Mouse (Mus musculus) kidney, embryonic 16.5 days (tissue): Measurements from ENCODE around the gene Thoc3. TPM values are rescaled to one million over a fixed set of nuclear protein-coding genes. Genes with fewer than 3 reads are reported as not detected.
A peak's percentile ranks its signal among the peaks of the same experiment; 100 is the strongest.

ENCODE experiments used
- ATAC-seq: fragments of 200-750 bp; cut with Nextera tagmentation; 2 replicates; pipeline ENCODE4 v1.8.0; 2017; ENCODE audit warnings: moderate TSS enrichment; ENCODE audit not compliant: low FRiP score, low TSS enrichment
- H3K27ac ChIP-seq: fragments of 300-500 bp; sonication (generic); 2 replicates; pipeline ENCODE4 v1.5.1; 2014; ENCODE audit warnings: low read length
- H3K27me3 ChIP-seq: fragments of 300-500 bp; sonication (generic); 2 replicates; pipeline ENCODE4 v1.6.1; 2014; ENCODE audit warnings: low read length, control low read depth, mixed read lengths; ENCODE audit not compliant: insufficient read depth
- H3K36me3 ChIP-seq: fragments of 300-500 bp; sonication (generic); 2 replicates; pipeline ENCODE4 v1.6.1; 2014; ENCODE audit warnings: low read length, control low read depth, mixed read lengths; ENCODE audit not compliant: insufficient read depth
- H3K4me1 ChIP-seq: fragments of 300-500 bp; sonication (generic); 2 replicates; pipeline ENCODE4 v1.6.1; 2014; ENCODE audit warnings: low read length, control low read depth, mixed read lengths; ENCODE audit not compliant: insufficient read depth
- H3K4me2 ChIP-seq: fragments of 300-500 bp; sonication (generic); replicated peaks from 2 replicates; pipeline ENCODE4 v1.6.1; 2014; ENCODE audit warnings: low read depth, low read length
- H3K4me3 ChIP-seq: fragments of 300-500 bp; sonication (generic); 2 replicates; pipeline ENCODE4 v1.5.1; 2014; ENCODE audit warnings: mild to moderate bottlenecking, low read length
- H3K9ac ChIP-seq: fragments of 300-500 bp; sonication (generic); replicated peaks from 2 replicates; pipeline ENCODE4 v1.6.1; 2014; ENCODE audit warnings: low read length
- H3K9me3 ChIP-seq: fragments of 300-500 bp; sonication (generic); 2 replicates; pipeline ENCODE4 v1.6.1; 2016; ENCODE audit warnings: low read length, control low read depth
- WGBS: fragments of 180-500 bp; shearing (Covaris S2); extraction: QIAGEN DNeasy Blood & Tissue Kit; methylation state at CpG from one replicate; pipeline ENCODE4 v1.1.7; 2014; 5-methylcytosine and 5-hydroxymethylcytosine counted together
- polyA plus RNA-seq: library from polyadenylated mRNA; unstranded; fragments of >200 nt; fragmentation: Nextera tagmentation; extraction: Ambion mirVana; gene quantifications from 2 replicates; pipeline ENCODE4 v1.2.1, GENCODE M21; 2015

Gene Thoc3
- polyA plus RNA-seq, 1 experiment from 2014 or later = 118 TPM

DNA sequence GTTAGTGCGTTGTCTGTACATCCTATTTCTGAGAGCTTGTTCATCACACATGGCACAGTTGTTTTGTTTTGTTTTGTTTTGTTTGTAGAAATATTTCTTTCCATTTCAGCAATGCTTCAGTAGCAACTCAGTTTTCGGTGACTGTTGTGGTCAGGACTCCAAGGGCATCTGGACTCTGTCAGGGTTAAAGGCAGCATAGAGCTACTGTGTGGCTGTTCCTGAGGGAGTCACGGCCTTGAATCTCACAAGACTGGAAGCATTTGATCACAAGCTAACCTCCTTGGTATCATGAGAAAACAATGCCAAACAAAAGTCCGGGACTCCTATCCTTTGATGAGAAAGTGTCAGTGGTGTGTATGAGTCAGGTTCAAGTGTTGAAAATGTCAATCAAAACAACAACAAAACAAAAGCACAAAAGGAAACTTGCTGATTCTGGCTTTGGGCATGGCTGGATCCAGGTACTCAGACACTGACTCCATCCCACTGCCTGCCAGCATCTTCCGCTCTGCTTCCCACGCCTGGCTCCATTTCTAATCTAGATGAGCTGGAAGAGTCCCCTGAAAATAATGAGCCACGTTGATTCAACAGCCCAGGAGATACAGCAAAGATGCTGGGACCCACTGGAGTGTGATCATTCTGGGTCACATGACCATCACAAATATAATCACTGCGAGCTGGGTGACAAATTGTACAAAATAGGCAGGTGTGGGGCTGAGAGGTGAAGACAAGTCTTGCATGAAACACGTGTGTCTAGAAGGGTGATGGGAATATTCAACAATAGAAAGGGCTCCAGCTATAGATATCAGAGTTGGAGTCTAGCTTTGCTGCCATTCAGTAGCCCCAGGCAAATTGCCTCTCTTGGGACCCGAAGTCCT is 41.6 kb downstream of the Thoc3 start:
- Histone ChIP-seq H3K4me2 (no peak overlapping the region), H3K27ac (no peak overlapping the region), H3K9me3 (peaks cover 7% of the 10 kb centered on the region; the same call in 1 of the 2 replicates), H3K36me3 (no peaks in the 10 kb centered on the region), H3K4me3 (no peak overlapping the region), H3K4me1 (peaks cover 2% of the 10 kb centered on the region; the same call in 1 of the 2 replicates), H3K9ac (no peak overlapping the region), H3K27me3 (no peaks in the 10 kb centered on the region)
- no peak for ATAC-seq
- 68% methylated on average over 10 of the region's 10 CpGs for WGBS

DNA sequence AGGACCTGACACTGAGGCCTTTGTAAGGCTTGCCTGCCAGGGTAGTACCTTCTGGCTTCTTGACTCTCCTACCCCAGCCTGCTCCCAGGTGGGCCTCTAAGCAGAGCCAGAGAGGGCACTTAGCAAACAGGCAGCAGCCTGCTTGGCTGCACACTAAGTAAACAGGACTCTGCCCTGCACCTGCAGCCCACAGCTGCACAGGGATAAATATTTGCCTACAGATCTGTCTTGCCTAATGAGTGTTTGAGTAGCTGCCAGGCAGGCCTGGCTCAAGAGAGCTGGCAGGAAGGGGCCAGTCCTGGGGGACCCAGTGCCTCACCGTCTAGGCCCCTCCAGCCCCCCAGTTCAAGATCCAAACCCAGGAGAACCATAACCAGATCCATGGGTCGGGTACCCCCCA is 43.4 kb downstream of the Thoc3 start:
- Histone ChIP-seq H3K9ac (no peak overlapping the region), H3K4me1 (peaks cover 2% of the 10 kb centered on the region; the same call in 1 of the 2 replicates), H3K4me2 (no peak overlapping the region)

DNA sequence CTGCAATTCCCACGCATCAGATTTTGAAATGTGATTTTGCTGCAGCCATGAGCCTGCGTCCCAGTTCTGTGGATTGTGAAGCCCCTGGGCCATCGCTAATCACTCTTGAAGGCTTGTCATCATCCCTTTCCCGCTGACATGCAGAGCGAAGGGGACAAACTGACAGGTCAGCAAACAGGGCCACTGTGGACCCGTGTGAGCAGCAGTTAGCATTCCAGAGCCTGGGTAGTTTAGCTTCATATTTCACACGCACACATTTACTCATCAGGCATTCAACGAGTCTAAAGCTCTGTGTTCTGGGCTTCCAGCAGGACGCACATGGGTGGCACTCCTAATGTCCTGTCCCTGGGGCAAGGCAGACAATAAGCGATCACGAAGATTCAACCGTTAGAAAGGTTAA is 48.4 kb downstream of the Thoc3 start:
- no peak overlapping the region for H3K4me3 ChIP-seq
- H3K27me3 ChIP-seq = no peaks in the 10 kb centered on the region
- no peaks in the 10 kb centered on the region for H3K36me3 ChIP-seq
- peaks cover 7% of the 10 kb centered on the region; the same call in 1 of the 2 replicates for H3K9me3 ChIP-seq
- 73% methylated on average over 12 of the region's 12 CpGs for WGBS
- ATAC-seq = no peak
- H3K4me2 ChIP-seq = no peak overlapping the region
- H3K4me1 ChIP-seq = 0 out of 2 replicates have a peak, but pooled peaks cover 2% of the 10 kb centered on the region
- H3K9ac ChIP-seq = no peak overlapping the region
- no peak overlapping the region for H3K27ac ChIP-seq

More for the DNA sequence above, 43.4 kb downstream of the Thoc3 start:
- H3K27me3 ChIP-seq = no peaks in the 10 kb centered on the region
- peak; percentile 97 for ATAC-seq
- peak overlapping the region; percentile 72 for H3K27ac ChIP-seq
- peaks cover 7% of the 10 kb centered on the region; the same call in 1 of the 2 replicates for H3K9me3 ChIP-seq
- no peaks in the 10 kb centered on the region for H3K36me3 ChIP-seq
- WGBS = 28% methylated on average over 2 of the region's 2 CpGs
- no peak overlapping the region for H3K4me3 ChIP-seq

DNA sequence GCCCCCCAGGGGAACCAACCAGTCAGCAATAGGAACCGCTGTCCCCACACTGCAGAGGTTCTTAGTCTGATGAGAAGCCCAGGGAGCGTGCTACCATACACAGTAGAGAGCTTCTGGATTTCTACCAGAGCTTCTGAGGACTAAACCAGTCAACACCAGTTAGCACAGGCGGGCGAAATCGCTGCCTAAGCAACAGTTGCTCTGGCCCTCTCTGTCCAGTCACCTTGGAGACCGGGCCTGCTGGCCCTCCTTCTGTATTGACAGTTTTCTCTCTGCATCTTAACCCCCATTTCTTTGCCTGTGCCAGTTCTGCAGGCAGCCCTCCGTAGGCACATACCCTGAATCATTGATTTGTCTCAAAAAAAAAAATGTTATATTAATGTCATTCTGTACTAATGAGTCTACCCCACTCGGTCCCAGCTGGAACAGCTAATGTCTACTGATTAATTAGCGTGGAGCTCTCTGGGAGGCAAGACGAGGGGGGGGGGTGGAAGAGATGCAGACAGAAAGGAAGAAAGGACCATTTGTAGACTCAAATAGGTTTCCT is 49.8 kb downstream of the Thoc3 start:
- Histone ChIP-seq H3K4me2 (no peak overlapping the region), H3K27ac (no peak overlapping the region), H3K9ac (no peak overlapping the region), H3K27me3 (no peaks in the 10 kb centered on the region), H3K4me1 (no peaks in the 10 kb centered on the region), H3K36me3 (no peaks in the 10 kb centered on the region), H3K9me3 (peaks cover 6% of the 10 kb centered on the region; the same call in 1 of the 2 replicates), H3K4me3 (no peak overlapping the region)
- WGBS = 71% methylated on average over 10 of the region's 10 CpGs
- ATAC-seq = no peak

DNA sequence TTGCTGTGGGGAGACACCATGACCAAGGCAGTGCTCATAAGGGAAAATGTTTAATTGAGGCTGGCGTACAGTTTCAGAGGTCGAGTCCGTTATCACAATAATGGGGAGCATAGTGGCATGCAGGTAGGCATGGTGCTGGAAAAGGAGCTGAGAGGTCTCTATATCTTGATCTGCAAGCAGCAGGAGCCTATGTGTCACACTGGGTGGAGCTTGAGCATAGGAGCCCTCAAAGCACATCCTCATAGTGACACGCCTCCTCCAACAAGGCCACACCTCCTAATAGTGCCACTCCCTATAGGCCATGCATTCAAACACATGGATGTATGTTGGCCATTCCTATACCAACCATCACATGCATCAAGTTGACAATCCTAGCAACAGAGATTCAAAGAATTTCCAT is 53.6 kb downstream of the Thoc3 start:
- H3K27ac ChIP-seq = no peak overlapping the region
- no peak for ATAC-seq
- H3K36me3 ChIP-seq = no peaks in the 10 kb centered on the region
- H3K4me2 ChIP-seq = no peak overlapping the region
- H3K4me3 ChIP-seq = no peak overlapping the region
- no peaks in the 10 kb centered on the region for H3K4me1 ChIP-seq
- H3K9me3 ChIP-seq = no peaks in the 10 kb centered on the region
- no peaks in the 10 kb centered on the region for H3K27me3 ChIP-seq
- 90% methylated on average over 4 of the region's 4 CpGs for WGBS
- no peak overlapping the region for H3K9ac ChIP-seq

DNA sequence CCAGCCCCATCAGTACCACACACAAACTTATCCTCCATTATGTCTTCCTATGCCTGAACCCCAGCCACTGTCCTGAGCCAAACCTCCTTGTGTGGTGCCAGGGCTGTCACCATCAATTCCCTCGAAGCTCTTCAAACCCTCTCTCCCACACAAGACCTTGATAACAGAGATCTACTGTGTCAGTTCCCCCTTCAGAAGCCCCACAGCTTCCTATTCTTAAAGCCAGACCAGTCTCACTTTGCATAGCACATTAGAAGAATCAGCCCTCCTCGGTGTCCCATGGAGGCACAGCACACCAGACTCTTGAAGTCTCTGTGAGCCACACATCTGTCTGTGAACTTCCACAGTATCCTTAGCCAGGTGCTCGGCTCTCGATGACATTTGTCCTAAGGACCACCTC is 55.9 kb downstream of the Thoc3 start:
- WGBS = 71% methylated on average over 4 of the region's 4 CpGs
- Histone ChIP-seq H3K9ac (no peak overlapping the region), H3K27ac (no peak overlapping the region), H3K36me3 (no peaks in the 10 kb centered on the region), H3K27me3 (no peaks in the 10 kb centered on the region), H3K4me2 (no peak overlapping the region), H3K4me1 (no peaks in the 10 kb centered on the region), H3K4me3 (no peak overlapping the region), H3K9me3 (no peaks in the 10 kb centered on the region)
- no peak for ATAC-seq

DNA sequence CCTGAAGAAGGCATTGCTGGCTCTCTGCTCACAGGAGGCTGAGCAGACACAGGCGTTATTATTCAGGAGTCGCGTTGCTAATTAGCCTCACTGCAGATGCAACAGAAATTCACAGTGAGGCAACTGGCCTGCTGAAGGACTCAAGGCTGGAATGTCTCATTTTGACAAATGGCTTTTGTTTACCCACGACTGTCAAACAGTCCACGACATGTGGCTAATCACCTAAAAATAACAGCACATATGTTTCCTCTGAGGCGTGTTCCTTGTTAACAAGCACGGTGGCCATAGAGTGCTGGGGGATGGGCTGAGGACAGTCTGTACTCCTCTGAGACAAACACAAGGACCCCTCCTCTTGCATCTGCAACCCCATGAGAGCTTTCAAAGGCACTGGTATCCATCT is 56.4 kb downstream of the Thoc3 start:
- H3K27me3 ChIP-seq = no peaks in the 10 kb centered on the region
- no peak overlapping the region for H3K27ac ChIP-seq
- H3K4me2 ChIP-seq = no peak overlapping the region
- no peaks in the 10 kb centered on the region for H3K9me3 ChIP-seq
- H3K4me3 ChIP-seq = no peak overlapping the region
- H3K36me3 ChIP-seq = no peaks in the 10 kb centered on the region
- WGBS = 33% methylated on average over 7 of the region's 7 CpGs
- no peaks in the 10 kb centered on the region for H3K4me1 ChIP-seq
- no peak for ATAC-seq
- H3K9ac ChIP-seq = no peak overlapping the region

DNA sequence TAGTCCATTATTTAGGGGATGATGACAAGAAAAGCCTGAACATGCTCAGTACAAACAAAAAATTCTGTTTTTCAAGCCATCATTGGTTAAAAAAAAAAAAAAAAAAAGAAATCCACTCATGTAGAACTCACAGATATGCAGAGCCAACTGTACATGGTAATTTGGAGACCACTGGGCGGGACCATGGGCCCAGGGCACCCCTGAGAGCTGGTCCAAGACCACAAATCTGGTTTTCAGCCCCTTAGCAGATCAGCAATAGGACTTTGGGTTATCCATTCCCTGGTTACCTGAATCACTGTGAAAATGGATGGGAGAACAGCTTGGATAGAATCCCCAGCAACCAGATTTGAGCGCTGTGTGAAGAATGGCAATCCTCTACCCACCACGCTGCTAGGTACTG is 57.0 kb downstream of the Thoc3 start:
- ATAC-seq = no peak
- 89% methylated on average over 3 of the region's 3 CpGs for WGBS

More for the DNA sequence above, 57.0 kb downstream of the Thoc3 start:
- no peak overlapping the region for H3K4me3 ChIP-seq
- no peaks in the 10 kb centered on the region for H3K36me3 ChIP-seq
- H3K4me1 ChIP-seq = no peaks in the 10 kb centered on the region
- H3K4me2 ChIP-seq = no peak overlapping the region
- no peak overlapping the region for H3K9ac ChIP-seq
- no peak overlapping the region for H3K27ac ChIP-seq
- no peaks in the 10 kb centered on the region for H3K27me3 ChIP-seq
- H3K9me3 ChIP-seq = no peaks in the 10 kb centered on the region
